Mouse (Mus musculus): ENCODE results near the gene Kat2b.

GRCm38 (mm10) chr17:53578249-53578648, 11.6 kb downstream of the Kat2b start:
- TF ChIP-seq CTCF (IDR thresholded peaks at IDR 0.05; ENCODE audit: low read depth, low read length) (no peak), POLR2A (IDR thresholded peaks at IDR 0.05; ENCODE audit: insufficient read depth, low read length) (no peak)

Measured in ES-Bruce4 (cell line).